Mouse (Mus musculus) small intestine, adult 10 weeks (tissue): ENCODE results near the gene Ilf2. TPM values are rescaled to one million over a fixed set of nuclear protein-coding genes. Genes with fewer than 3 reads are reported as not detected.

Experiments used
- polyA plus RNA-seq: library from polyadenylated mRNA; stranded (reverse); fragments of 350-450 nt; fragmentation: Illumina TruSeq; extraction: RNeasy Lipid Tissue Mini Kit (QIAGEN cat#74804); gene quantifications from one replicate; pipeline ENCODE4 v1.2.3, GENCODE M21; 2014; ENCODE audit warnings: low replicate concordance

Gene Ilf2
- polyA plus RNA-seq: 30.4 TPM

GRCm38 (mm10) chr3:90475831-90476611 lies at the start of gene Ilf2:
TSS of gene Ilf2 (plus strand) at chr3:90476126.

GRCm38 (mm10) chr3:90433381-90434020 lies 42.4 kb upstream of the Ilf2 start, which contains the start of gene Ints3:
TSS of gene Ints3 (minus strand) at chr3:90433622.

GRCm38 (mm10) chr3:90465686-90466310 lies 10.1 kb upstream of the Ilf2 start, which contains the start of gene Npr1:
TSS of gene Npr1 (minus strand) at chr3:90465866.

GRCm38 (mm10) chr3:90490696-90491256 lies 14.8 kb downstream of the Ilf2 start, which contains the start of gene Snapin:
TSS of gene Snapin (minus strand) at chr3:90491033.

GRCm38 (mm10) chr3:90508950-90509746 lies 33.2 kb downstream of the Ilf2 start, which contains the start of gene Chtop:
TSS of gene Chtop (minus strand) at chr3:90509498.

GRCm38 (mm10) chr3:90513796-90514590 lies 38.1 kb downstream of the Ilf2 start, which contains the start of the genes S100a1 and S100a13:
TSS of gene S100a1 (minus strand) at chr3:90514392.
TSS of gene S100a13 (plus strand) at chr3:90514435.

GRCm38 (mm10) chr3:90526580-90526979 lies 50.7 kb downstream of the Ilf2 start, which contains the start of gene S100a14:
TSS of gene S100a14 (plus strand) at chr3:90526856.

GRCm38 (mm10) chr3:90537141-90537904 lies 61.4 kb downstream of the Ilf2 start, which contains the start of gene S100a16:
TSS of gene S100a16 (plus strand) at chr3:90537254.

Other genes with a start within 250 kb of the Ilf2 start
- 152 TPM for gene Jtb, start 244.5 kb upstream of the Ilf2 start, polyA plus RNA-seq
- 3.1 TPM for gene Creb3l4, start 232.6 kb upstream of the Ilf2 start, polyA plus RNA-seq
- 62.4 TPM for gene Slc39a1, start 228.0 kb upstream of the Ilf2 start, polyA plus RNA-seq
- 10.5 TPM for gene Crtc2, start 222.0 kb upstream of the Ilf2 start, polyA plus RNA-seq
- gene Dennd4b, start 210.9 kb upstream of the Ilf2 start, polyA plus RNA-seq: 0.48 TPM
- gene Gatad2b, start 182.9 kb upstream of the Ilf2 start, polyA plus RNA-seq: 20.5 TPM
- not detected for gene Slc27a3, start 86.2 kb upstream of the Ilf2 start, polyA plus RNA-seq
- gene Ints3, start 42.5 kb upstream of the Ilf2 start, polyA plus RNA-seq: 8.9 TPM
- 1.4 TPM for gene Npr1, start 10.3 kb upstream of the Ilf2 start, polyA plus RNA-seq
- gene Snapin, start 14.9 kb downstream of the Ilf2 start, polyA plus RNA-seq: 32.7 TPM
- 112 TPM for gene Chtop, start 33.4 kb downstream of the Ilf2 start, polyA plus RNA-seq
- gene S100a1, start 38.3 kb downstream of the Ilf2 start, polyA plus RNA-seq: 27.6 TPM
- gene S100a13, start 38.3 kb downstream of the Ilf2 start, polyA plus RNA-seq: 2.8 TPM
- not detected for gene S100a14, start 50.7 kb downstream of the Ilf2 start, polyA plus RNA-seq
- 9.7 TPM for gene S100a16, start 61.1 kb downstream of the Ilf2 start, polyA plus RNA-seq
- gene S100a3, start 84.5 kb downstream of the Ilf2 start, polyA plus RNA-seq: not detected
- not detected for gene S100a2, start 114.1 kb downstream of the Ilf2 start, polyA plus RNA-seq
- gene Gm42674, start 125.8 kb downstream of the Ilf2 start, polyA plus RNA-seq: not detected
- gene S100a4, start 127.6 kb downstream of the Ilf2 start, polyA plus RNA-seq: not detected
- gene S100a5, start 132.4 kb downstream of the Ilf2 start, polyA plus RNA-seq: not detected
- 8.6 TPM for gene S100a6, start 136.8 kb downstream of the Ilf2 start, polyA plus RNA-seq
- not detected for gene S100a7a, start 177.9 kb downstream of the Ilf2 start, polyA plus RNA-seq
- gene S100a8, start 192.9 kb downstream of the Ilf2 start, polyA plus RNA-seq: not detected
- not detected for gene S100a9, start 219.6 kb downstream of the Ilf2 start, polyA plus RNA-seq